Mouse (Mus musculus): Measurements from ENCODE around the gene Vgll4.

DNA sequence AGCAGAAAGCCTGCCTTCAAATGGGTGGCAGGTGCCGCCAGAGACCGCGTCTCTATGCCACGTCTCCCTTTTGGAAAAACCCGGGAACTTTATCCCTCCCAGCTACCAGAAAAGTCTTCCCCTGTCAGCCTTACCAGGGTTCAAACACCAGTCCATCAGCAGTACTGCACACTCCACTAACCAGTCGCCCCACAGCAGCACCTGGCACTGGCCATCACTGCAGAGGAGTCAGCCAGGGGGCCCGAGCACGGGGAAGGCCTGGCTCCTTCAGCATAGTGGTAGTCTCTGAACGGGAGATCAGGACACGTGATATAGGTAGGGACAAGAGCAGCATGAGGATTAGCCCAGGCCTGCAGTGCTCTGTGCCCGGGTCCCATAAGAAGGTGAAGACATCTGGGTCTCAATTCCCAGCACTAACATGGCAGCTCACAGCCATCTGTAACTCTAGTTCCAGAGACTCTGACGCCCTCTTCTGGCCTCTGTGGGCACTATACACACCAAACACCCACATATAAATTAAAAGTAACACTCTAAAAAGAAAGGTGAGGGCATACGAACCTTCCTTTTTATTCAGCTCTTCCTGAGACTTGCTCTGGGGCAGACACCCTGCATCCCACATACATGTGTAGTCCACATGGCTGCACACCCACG is 98.7 kb downstream of the Vgll4 start:
- TF ChIP-seq POLR2A (IDR thresholded peaks at IDR 0.05; ENCODE audit: low read depth, low read length) = no peak
- no peak for TF ChIP-seq CTCF (IDR thresholded peaks at IDR 0.05; ENCODE audit: borderline replicate concordance, insufficient read depth, low read length)
